Mouse (Mus musculus): ENCODE measurements around the gene Col13a1.

Col13a1 gene

GRCm38 (mm10) chr10:61831741-61832140, 147.2 kb downstream of the Col13a1 start:
- TF ChIP-seq GATA4 (IDR thresholded peaks at IDR 0.05; ENCODE audit: insufficient replicate concordance, low read length) = no peak

DNA sequence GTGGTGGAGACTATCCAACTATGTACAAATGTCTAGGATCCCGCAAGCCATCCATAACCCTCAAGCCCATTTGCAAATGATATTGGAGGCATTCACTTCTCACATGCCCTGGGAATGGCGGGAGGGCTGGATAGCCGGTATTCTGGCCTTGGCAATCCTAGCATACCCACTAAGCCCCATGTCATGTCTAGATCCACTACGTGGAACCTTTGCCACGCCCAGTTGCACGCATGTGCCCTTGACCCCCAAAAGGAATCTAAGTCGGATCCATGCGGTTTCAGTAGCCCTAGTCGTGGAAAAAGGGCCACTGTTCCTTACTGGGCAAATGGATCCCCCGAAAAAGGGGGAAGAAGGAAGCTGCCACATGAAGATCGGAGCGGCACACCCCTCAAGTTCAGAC, 147.7 kb downstream of the Col13a1 start:
- no peak for TF ChIP-seq GATA4 (IDR thresholded peaks at IDR 0.05; ENCODE audit: insufficient replicate concordance, low read length)

DNA sequence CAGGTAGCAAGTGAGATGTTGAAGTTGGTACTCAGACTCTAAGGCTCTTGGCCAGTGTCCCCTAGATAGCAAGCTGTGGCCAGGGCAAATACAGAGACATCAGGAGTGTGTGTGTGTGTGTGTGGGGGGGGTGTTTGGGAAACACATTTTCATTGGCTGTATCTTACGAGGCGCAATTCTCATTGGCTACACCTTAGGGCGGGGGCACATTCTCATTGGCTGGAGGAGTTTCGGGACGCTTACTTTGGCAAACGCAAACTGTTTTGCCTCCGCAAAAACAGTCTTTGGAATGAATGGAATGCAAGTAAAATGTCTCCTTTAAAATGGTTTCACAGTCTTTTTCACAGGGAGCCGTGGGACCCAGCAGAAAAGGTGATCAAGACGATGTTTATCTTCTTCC, 148.1 kb downstream of the Col13a1 start:
- no peak for TF ChIP-seq GATA4 (IDR thresholded peaks at IDR 0.05; ENCODE audit: insufficient replicate concordance, low read length)

DNA sequence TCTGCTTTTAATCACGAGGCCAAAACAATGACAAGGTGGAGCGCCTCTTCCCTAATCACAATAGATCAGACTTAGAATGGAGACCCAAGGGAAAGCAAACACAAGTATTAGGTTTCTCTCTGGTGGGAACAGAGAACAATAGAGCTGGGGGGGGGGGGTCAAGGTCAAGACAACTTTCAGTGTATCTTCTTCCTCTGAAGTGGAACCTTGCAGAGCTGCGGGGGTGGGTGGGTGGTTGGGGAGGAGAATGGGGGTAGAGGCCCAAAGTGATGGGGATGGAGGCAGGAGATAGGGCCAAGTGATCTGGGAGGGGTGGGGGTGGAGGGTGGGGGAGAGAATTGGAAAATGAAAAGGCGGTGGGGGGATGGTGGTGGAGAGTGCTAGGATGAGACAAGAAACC, 149.9 kb downstream of the Col13a1 start:
- no peak for TF ChIP-seq GATA4 (IDR thresholded peaks at IDR 0.05; ENCODE audit: insufficient replicate concordance, low read length)

DNA sequence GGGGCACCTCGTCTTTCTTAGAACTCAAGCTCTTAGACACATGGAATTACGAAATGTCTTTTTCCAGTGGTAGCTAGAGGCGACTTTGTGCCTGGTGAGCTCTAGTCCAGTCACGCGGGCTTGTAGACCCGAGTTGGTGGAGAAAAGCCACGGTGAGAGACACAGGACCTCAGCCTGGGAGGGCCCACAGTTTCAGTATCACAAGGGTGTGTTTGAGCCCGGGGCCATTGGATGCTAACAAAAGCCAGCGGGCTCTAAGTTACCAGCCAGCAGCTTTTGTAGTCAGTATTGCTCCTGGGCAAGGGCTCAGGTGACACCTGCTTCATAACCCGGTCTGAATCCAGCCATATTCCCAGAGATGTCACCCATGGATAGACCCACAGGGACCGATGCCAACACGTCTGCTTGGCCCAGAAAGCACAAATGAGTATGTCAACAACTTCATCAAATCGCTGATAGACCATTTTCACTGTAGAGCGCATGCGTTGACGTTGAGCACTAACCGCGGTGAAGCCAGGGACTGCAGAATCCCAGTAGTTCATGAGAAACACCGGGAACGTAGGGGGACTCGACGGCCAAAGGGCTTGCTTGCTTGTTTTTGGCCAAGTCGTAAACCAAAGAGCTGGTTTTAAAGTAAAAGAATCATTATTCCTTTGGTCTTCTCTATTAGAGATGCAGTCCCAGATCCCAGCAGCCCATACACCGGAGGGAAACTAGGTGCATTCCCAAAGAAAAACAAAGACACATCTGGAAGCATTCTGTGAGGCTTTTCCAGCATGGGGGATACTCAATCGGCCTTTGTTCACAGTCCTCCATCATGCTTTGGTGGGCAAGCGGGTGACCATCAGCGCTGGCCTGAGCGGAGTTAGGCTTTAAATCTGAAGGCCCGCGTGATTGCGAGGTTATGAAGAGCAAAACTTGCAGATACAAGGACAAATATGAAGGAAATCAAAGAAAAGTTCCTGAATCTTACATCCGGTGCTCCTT, 150.7 kb downstream of the Col13a1 start:
- no peak for TF ChIP-seq GATA4 (IDR thresholded peaks at IDR 0.05; ENCODE audit: insufficient replicate concordance, low read length)

GRCm38 (mm10) chr10:61826753-61827435, 152.0 kb downstream of the Col13a1 start:
- no peak for TF ChIP-seq GATA4 (IDR thresholded peaks at IDR 0.05; ENCODE audit: insufficient replicate concordance, low read length)

DNA sequence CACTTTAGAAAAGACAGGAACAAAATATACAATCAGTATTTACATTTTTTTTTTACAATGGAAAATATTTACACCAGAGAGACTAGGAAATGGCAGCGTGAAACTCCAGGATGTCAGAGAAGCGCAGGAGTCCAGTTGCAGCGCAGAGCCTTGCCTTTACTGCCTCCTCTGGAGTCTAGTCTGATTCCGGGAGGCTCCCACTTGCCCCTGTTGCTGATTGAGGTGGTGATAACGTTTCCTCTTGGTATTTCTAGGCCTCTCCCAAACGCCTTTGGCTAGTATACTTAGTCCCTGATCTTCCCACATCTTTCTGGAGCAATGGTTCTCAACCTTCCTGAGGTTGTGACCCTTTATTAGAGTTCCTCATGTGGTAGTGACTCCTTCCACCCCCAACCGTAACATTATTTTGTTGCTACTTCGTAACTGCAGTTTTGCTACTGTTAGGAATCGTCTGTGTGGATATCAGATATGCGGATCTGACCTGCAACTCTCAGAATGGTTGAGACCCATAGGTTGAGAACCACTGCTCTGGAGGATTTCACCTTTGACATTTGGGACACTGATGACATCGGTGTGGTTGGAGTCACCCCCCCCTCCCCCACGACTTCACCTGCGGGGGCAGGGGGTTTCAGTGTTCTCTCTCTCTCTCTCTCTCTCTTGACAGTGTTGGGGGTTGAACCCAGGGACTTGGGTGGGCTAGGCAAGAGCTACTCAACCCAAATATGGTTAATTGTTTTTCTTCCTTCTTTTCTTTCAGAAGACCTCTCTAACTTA, 152.7 kb downstream of the Col13a1 start:
- TF ChIP-seq GATA4 (IDR thresholded peaks at IDR 0.05; ENCODE audit: insufficient replicate concordance, low read length) = no peak

DNA sequence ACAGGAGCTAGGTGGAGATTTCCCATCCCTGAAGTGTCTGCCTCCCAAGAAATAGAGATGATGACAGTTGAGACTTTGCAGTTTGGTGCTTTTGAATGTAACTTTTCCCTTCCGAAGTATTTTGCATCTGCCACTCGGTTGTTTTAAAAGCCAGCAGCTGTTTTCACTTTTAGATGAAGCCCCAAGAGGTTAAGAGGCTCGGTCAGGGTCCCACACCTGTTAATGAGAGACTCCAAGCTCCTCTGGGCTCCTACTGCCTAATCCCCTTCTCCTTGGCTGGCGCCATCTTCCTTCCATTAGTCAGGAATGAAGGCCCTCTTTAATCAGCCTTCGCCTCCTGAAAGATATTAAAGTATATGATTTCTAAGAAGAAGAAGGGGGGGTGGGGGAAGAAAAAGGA, 153.4 kb downstream of the Col13a1 start:
- TF ChIP-seq GATA4 (IDR thresholded peaks at IDR 0.05; ENCODE audit: insufficient replicate concordance, low read length) = no peak

DNA sequence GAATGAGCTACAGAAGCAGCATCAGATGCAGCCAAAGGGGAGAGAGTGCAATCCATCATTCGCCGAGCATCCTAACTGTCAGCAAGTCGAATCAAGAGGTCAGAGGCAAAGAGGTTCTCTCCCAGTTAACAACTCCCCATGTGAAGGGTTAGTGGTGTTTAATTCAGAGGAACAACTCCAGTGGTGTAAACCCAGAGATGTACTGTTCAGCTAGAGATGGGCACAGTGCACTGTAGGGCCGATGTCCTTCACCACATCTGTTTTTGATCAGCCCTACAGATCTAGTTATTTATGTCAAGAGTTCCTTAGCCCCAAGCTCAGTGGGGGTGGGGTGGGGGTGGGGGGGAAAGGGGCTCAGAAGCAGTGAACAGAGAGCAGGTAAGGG, 155.2 kb downstream of the Col13a1 start:
- no peak for TF ChIP-seq GATA4 (IDR thresholded peaks at IDR 0.05; ENCODE audit: insufficient replicate concordance, low read length)

DNA sequence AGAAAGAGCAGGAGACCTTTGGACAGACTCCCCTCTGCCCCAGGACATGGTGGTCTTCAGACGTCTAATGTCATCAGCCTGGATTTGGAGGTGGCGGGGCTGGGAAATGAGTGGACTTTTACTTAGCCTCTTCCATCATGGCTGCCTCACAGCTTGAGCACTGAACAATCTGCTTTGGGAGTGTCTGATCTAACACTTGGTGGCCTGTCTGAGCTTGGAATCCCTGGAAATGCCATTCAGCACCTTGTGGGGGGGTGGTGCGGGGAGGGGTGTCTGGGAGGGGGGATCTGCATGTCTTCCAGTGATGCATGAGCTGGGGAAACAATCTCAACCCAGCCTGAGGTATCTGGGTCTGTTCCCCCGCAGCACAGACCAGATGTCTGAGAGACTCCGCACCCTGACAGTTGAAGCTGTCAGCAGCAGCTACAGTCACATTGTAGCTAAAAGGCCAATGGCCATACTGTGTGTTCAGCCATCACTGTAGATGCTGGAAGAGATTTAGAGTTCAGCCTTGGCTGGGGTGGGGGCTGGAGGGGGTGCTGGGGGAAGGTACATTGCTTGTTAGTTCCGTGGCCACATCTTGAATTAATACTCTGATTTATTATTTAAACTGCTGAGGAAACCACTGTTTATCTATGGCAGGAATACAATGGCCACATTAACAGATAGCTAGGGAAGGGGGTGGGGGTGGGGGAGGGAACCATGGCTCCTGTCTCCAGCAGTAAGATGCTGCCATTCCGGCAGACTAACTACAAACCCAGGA, 155.8 kb downstream of the Col13a1 start:
- no peak for TF ChIP-seq GATA4 (IDR thresholded peaks at IDR 0.05; ENCODE audit: insufficient replicate concordance, low read length)

DNA sequence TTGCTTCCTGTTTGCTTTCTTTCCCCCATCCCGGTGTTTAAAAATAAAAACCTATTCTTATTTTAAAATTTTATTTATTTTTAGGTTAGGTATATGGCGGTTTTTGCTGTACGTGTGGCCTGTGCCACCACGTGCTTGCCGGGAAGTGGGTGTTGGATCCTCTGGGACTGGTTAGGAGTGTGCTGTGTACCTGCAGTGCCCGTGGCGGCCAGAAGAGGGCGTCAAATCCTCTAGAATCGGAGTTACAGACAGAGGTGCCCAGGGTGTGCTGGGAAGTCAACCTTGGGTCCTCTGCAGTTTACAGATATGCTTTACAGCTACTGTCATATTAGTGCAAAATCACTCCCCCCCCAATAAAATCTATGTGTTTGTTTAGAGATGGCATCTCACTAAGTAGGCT, 158.9 kb downstream of the Col13a1 start:
- no peak for TF ChIP-seq GATA4 (IDR thresholded peaks at IDR 0.05; ENCODE audit: insufficient replicate concordance, low read length)

DNA sequence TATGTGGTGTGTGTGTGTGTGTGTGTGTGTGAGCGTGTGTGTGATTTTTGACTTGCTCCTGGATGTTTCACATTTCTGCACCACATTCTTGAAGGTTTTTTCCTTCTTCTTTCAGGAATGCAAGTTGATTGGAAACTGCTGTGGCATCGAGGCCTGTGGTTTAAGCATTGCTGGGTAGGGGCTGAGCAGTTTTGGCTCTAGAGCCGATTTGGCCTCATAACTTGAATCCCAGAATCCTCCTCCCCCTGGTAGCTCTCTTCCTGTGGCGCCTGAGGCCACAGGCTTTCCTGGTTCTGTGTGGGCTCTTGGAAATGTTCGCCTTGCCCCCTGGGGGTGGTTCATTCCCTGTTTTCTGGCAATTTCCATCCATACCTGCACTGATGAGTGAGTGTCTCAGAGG, 166.9 kb downstream of the Col13a1 start:
- TF ChIP-seq GATA4 (IDR thresholded peaks at IDR 0.05; ENCODE audit: insufficient replicate concordance, low read length) = no peak

DNA sequence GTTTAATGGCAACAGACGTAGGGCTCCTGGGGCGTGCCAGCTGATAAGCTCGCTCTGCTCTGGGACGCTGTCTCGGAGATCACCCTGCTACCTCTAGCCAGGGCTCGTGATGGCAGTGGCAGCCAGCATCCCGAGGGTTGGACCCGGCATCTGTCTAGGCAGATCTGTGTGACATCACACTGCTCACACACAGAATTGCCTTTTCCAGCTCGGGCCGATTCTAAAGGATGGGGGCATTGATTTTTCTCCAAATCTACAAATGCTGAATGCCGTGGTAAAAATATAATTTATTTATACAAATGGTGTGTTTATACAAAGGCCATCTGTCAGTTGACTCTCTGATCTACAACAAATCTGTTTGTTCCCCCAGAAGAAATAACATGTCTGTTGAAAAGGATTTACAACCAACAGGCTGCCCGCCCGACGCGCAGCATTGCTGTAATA, 180.8 kb downstream of the Col13a1 start:
- no peak for TF ChIP-seq GATA4 (IDR thresholded peaks at IDR 0.05; ENCODE audit: insufficient replicate concordance, low read length)

DNA sequence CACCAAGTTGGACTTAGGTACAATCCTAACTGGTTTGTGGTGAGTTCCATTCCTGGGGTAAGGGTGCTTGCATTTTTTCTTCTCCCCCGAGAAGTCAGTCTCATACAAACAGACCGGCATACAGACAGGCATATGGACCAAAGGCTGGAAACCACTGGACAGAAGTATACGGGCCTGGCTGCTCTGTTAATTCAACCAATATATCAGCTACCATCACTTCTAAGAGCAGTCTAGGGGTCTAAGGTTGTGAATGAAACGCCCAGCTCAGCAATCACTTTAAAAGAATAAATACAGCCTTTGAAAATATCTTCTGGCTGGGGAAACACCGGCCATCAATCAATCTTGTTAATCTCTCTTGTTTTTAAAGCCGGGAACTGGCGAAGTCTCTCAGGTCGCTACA, 183.4 kb downstream of the Col13a1 start:
- TF ChIP-seq GATA4 (IDR thresholded peaks at IDR 0.05; ENCODE audit: insufficient replicate concordance, low read length) = no peak

DNA sequence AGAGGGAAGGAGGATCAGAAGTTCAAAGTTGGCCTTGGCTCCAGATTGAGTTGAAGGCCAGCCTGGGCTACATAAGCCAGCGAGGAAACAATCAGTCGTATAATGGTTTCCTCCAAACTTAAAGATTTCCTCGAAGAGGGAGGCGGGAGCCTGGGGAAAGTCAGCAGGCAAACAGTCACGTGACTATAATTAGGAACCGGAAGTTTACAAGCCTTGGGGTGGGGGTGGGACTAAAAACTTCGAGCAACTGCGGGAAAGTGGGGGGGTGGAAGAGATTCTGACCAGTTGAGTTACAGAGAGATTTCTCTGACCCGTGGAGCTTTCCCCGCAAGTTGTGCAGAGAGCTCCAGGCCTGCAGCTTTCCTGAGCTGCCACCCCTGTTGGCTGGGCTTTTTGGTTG, 183.9 kb downstream of the Col13a1 start:
- no peak for TF ChIP-seq GATA4 (IDR thresholded peaks at IDR 0.05; ENCODE audit: insufficient replicate concordance, low read length)

All from liver, adult (tissue).